Mouse (Mus musculus) myocyte (in vitro differentiated cells): ENCODE results near the gene Hhip.

Experiments
- CEBPB ChIP-seq: IDR thresholded peaks from 2 replicates; pipeline ENCODE4 v1.6.1; 2011; ENCODE audit warnings: mild to moderate bottlenecking, moderate library complexity; ENCODE audit not compliant: poor library complexity, insufficient read depth, severe bottlenecking
- POLR2A ChIP-seq: IDR thresholded peaks from one replicate; pipeline ENCODE4 v1.6.1; 2011; ENCODE audit warnings: low read depth, mild to moderate bottlenecking, control low read depth, moderate library complexity; ENCODE audit not compliant: insufficient read length
- SRF ChIP-seq: IDR thresholded peaks from one replicate; pipeline ENCODE4 v1.6.1; 2011; ENCODE audit warnings: low read depth; ENCODE audit not compliant: control insufficient read depth, insufficient read length

- no peak for TF ChIP-seq SRF
- TF ChIP-seq CEBPB = no peak
- TF ChIP-seq POLR2A = no peak
These were observed 20.1 kb downstream of the Hhip start for GRCm38 (mm10) chr8:80037644-80038253.
